Mouse (Mus musculus) hindbrain, embryonic 16.5 days (tissue): ENCODE measurements around the gene Ddrgk1. TPM values are rescaled to one million over a fixed set of nuclear protein-coding genes. Genes with fewer than 3 reads are reported as not detected.

ENCODE experiments used
- ATAC-seq: fragments of 200-750 bp; cut with Nextera tagmentation; 2 replicates; pipeline ENCODE4 v1.8.0; 2017; ENCODE audit warnings: moderate TSS enrichment, moderate library complexity
- H3K27ac ChIP-seq: fragments of 300-500 bp; sonication (generic); 2 replicates; pipeline ENCODE4 v1.5.1; 2014; ENCODE audit warnings: low read depth, mild to moderate bottlenecking, control low read depth, low read length, moderate library complexity
- H3K27me3 ChIP-seq: fragments of 300-500 bp; sonication (generic); replicated peaks from 2 replicates; pipeline ENCODE4 v1.6.1; 2014; ENCODE audit warnings: low read length; ENCODE audit not compliant: control insufficient read depth, insufficient read depth
- H3K36me3 ChIP-seq: fragments of 300-500 bp; sonication (generic); 2 replicates; pipeline ENCODE4 v1.6.1; 2014; ENCODE audit warnings: mild to moderate bottlenecking, low read length, moderate library complexity, mixed read lengths; ENCODE audit not compliant: control insufficient read depth, insufficient read depth
- H3K4me1 ChIP-seq: fragments of 300-500 bp; sonication (generic); 2 replicates; pipeline ENCODE4 v1.6.1; 2014; ENCODE audit warnings: low read depth, low read length; ENCODE audit not compliant: control insufficient read depth, insufficient read depth
- H3K4me2 ChIP-seq: fragments of 300-500 bp; sonication (generic); 2 replicates; pipeline ENCODE4 v1.6.1; 2014; ENCODE audit warnings: mild to moderate bottlenecking, low read length, control low read depth, moderate library complexity
- H3K4me3 ChIP-seq: fragments of 300-500 bp; sonication (generic); 2 replicates; pipeline ENCODE4 v1.5.1; 2014; ENCODE audit warnings: mild to moderate bottlenecking, low read length, control low read depth, moderate library complexity
- H3K9ac ChIP-seq: fragments of 300-500 bp; sonication (generic); 2 replicates; pipeline ENCODE4 v1.6.1; 2014; ENCODE audit warnings: low read depth, mild to moderate bottlenecking, control low read depth, low read length, moderate library complexity
- H3K9me3 ChIP-seq: fragments of 300-500 bp; sonication (generic); 2 replicates; pipeline ENCODE4 v1.6.1; 2014; ENCODE audit warnings: mild to moderate bottlenecking, low read length, moderate library complexity; ENCODE audit not compliant: control insufficient read depth
- WGBS: fragments of 180-500 bp; shearing (Covaris S2); extraction: QIAGEN DNeasy Blood & Tissue Kit; methylation state at CpG from one replicate; pipeline ENCODE4 v1.1.7; 2014; 5-methylcytosine and 5-hydroxymethylcytosine counted together
- polyA plus RNA-seq: library from polyadenylated mRNA; unstranded; fragments of >200 nt; fragmentation: Nextera tagmentation; extraction: Ambion mirVana; gene quantifications from 2 replicates; pipeline ENCODE4 v1.2.1, GENCODE M21; 2015

Ddrgk1 gene
- polyA plus RNA-seq, 1 experiment from 2014 or later = 80.3 TPM

- peaks cover 25% of the 10 kb centered on the region for H3K27me3 ChIP-seq
- ATAC-seq = no peak
- H3K4me2 ChIP-seq = no peak overlapping the region
- H3K4me1 ChIP-seq = peaks cover 15% of the 10 kb centered on the region
- H3K27ac ChIP-seq = no peak overlapping the region
- WGBS = 57% methylated on average over 3 of the region's 3 CpGs
- no peak overlapping the region for H3K4me3 ChIP-seq
- H3K9ac ChIP-seq = no peak overlapping the region
- no peaks in the 10 kb centered on the region for H3K36me3 ChIP-seq
- no peaks in the 10 kb centered on the region for H3K9me3 ChIP-seq
These were observed 29.1 kb upstream of the Ddrgk1 start for GRCm38 (mm10) chr2:130693563-130693962.

- no peaks in the 10 kb centered on the region for H3K9me3 ChIP-seq
- WGBS = 84% methylated on average over 2 of the region's 2 CpGs
- H3K4me3 ChIP-seq = no peak overlapping the region
- ATAC-seq = no peak
- H3K27me3 ChIP-seq = no peaks in the 10 kb centered on the region
- H3K4me2 ChIP-seq = no peak overlapping the region
- H3K9ac ChIP-seq = no peak overlapping the region
- no peaks in the 10 kb centered on the region for H3K36me3 ChIP-seq
- H3K27ac ChIP-seq = no peak overlapping the region
- H3K4me1 ChIP-seq = no peaks in the 10 kb centered on the region
These were observed 24.6 kb upstream of the Ddrgk1 start for GRCm38 (mm10) chr2:130689011-130689410.

- WGBS = 86% methylated on average over 9 of the region's 9 CpGs
- Histone ChIP-seq H3K27me3 (no peaks in the 10 kb centered on the region), H3K9ac (no peak overlapping the region), H3K36me3 (peaks cover 11% of the 10 kb centered on the region), H3K9me3 (no peaks in the 10 kb centered on the region), H3K4me2 (no peak overlapping the region), H3K27ac (no peak overlapping the region), H3K4me1 (no peaks in the 10 kb centered on the region), H3K4me3 (no peak overlapping the region)
- ATAC-seq = no peak
These were observed 21.0 kb upstream of the Ddrgk1 start for GRCm38 (mm10) chr2:130685426-130685825.

- Histone ChIP-seq H3K9me3 (no peaks in the 10 kb centered on the region), H3K9ac (no peak overlapping the region), H3K4me3 (no peak overlapping the region), H3K4me2 (no peak overlapping the region), H3K36me3 (peaks cover 42% of the 10 kb centered on the region), H3K27ac (no peak overlapping the region), H3K4me1 (no peaks in the 10 kb centered on the region), H3K27me3 (no peaks in the 10 kb centered on the region)
- 84% methylated on average over 3 of the region's 3 CpGs for WGBS
- no peak for ATAC-seq
These were observed 17.1 kb upstream of the Ddrgk1 start for GRCm38 (mm10) chr2:130681531-130681930.

GRCm38 (mm10) chr2:130679899-130680298 lies 15.4 kb upstream of the Ddrgk1 start:
- no peak overlapping the region for H3K27ac ChIP-seq
- 91% methylated on average over 6 of the region's 6 CpGs for WGBS
- H3K9ac ChIP-seq = no peak overlapping the region
- H3K4me2 ChIP-seq = no peak overlapping the region
- H3K36me3 ChIP-seq = peaks cover 53% of the 10 kb centered on the region
- no peaks in the 10 kb centered on the region for H3K9me3 ChIP-seq
- ATAC-seq = no peak
- no peak overlapping the region for H3K4me3 ChIP-seq
- H3K27me3 ChIP-seq = no peaks in the 10 kb centered on the region
- H3K4me1 ChIP-seq = no peaks in the 10 kb centered on the region

GRCm38 (mm10) chr2:130679154-130679553 lies 14.7 kb upstream of the Ddrgk1 start:
- no peak for ATAC-seq

GRCm38 (mm10) chr2:130677211-130677610 lies 12.8 kb upstream of the Ddrgk1 start:
- no peak overlapping the region for H3K4me3 ChIP-seq
- WGBS = 94% methylated on average over 10 of the region's 10 CpGs
- no peaks in the 10 kb centered on the region for H3K27me3 ChIP-seq
- no peak overlapping the region for H3K9ac ChIP-seq
- H3K36me3 ChIP-seq = peaks cover 69% of the 10 kb centered on the region
- ATAC-seq = no peak
- H3K4me2 ChIP-seq = no peak overlapping the region
- no peak overlapping the region for H3K27ac ChIP-seq
- no peaks in the 10 kb centered on the region for H3K9me3 ChIP-seq
- no peaks in the 10 kb centered on the region for H3K4me1 ChIP-seq

More at GRCm38 (mm10) chr2:130679154-130679553, 14.7 kb upstream of the Ddrgk1 start:
- Histone ChIP-seq H3K9ac (no peak overlapping the region), H3K27me3 (no peaks in the 10 kb centered on the region), H3K4me2 (no peak overlapping the region), H3K4me1 (no peaks in the 10 kb centered on the region), H3K27ac (no peak overlapping the region), H3K9me3 (no peaks in the 10 kb centered on the region), H3K36me3 (peaks cover 59% of the 10 kb centered on the region), H3K4me3 (no peak overlapping the region)
- 96% methylated on average over 12 of the region's 12 CpGs for WGBS

GRCm38 (mm10) chr2:130667559-130667958 lies 3.1 kb upstream of the Ddrgk1 start, which contains the start of gene Itpa:
Gene Itpa (plus strand): TSS chr2:130667610.
- Histone ChIP-seq H3K27ac (peak within 1 kb of the TSS; percentile 90), H3K4me2 (peak within 1 kb of the TSS; percentile 62), H3K9ac (peak within 1 kb of the TSS; percentile 65), H3K9me3 (no peaks in the 10 kb centered on the region), H3K27me3 (no peaks in the 10 kb centered on the region), H3K36me3 (0 out of 2 replicates have a peak, but pooled peaks cover 5% of the 10 kb centered on the region), H3K4me1 (peaks cover 27% of the 10 kb centered on the region), H3K4me3 (peak within 1 kb of the TSS; percentile 58)
- 1% methylated on average over 31 of the region's 31 CpGs for WGBS
- ATAC-seq = peak; percentile 75

GRCm38 (mm10) chr2:130663342-130663741 lies 1.1 kb downstream of the Ddrgk1 start:
- 88% methylated on average over 11 of the region's 11 CpGs for WGBS
- H3K27ac ChIP-seq = no peak overlapping the region; the same call in 1 of the 2 replicates
- H3K9ac ChIP-seq = peak overlapping the region; percentile 94
- peaks cover 23% of the 10 kb centered on the region for H3K4me1 ChIP-seq
- no peak for ATAC-seq
- peak overlapping the region; percentile 66 for H3K4me3 ChIP-seq
- no peaks in the 10 kb centered on the region for H3K9me3 ChIP-seq
- H3K36me3 ChIP-seq = peaks cover 16% of the 10 kb centered on the region
- peak overlapping the region; percentile 75 for H3K4me2 ChIP-seq
- H3K27me3 ChIP-seq = no peaks in the 10 kb centered on the region

- H3K4me2 ChIP-seq = no peak overlapping the region
- peaks cover 11% of the 10 kb centered on the region for H3K4me1 ChIP-seq
- H3K9me3 ChIP-seq = no peaks in the 10 kb centered on the region
- no peaks in the 10 kb centered on the region for H3K27me3 ChIP-seq
- H3K9ac ChIP-seq = no peak overlapping the region
- no peak overlapping the region for H3K4me3 ChIP-seq
- no peak for ATAC-seq
- no peak overlapping the region for H3K27ac ChIP-seq
- 96% methylated on average over 10 of the region's 10 CpGs for WGBS
- H3K36me3 ChIP-seq = peaks cover 43% of the 10 kb centered on the region
These were observed 5.9 kb downstream of the Ddrgk1 start for GRCm38 (mm10) chr2:130658530-130658929.
